Mouse (Mus musculus) CD4-positive, CD25-positive, alpha-beta regulatory T cell, adult 2 months (primary cell): ENCODE measurements at regions not wholly inside any gene's neighbourhood (a gene's known extent, or its start where the extent isn't known, plus 50 kb on each side); places are given as distances from the start of the nearest gene placed in this dataset.

Experiments
- DNase-seq: peaks from one replicate; pipeline ENCODE4 v3.0.0-alpha.2; 2012; ENCODE audit warnings: low read depth, low spot score

GRCm38 (mm10) chr6:31190628-31191373 lies 207.7 kb upstream of the Mkln1 start:
- peak; percentile 87 for DNase-seq

- DNase-seq: peak; percentile 78
These were observed 207.0 kb upstream of the Mkln1 start for GRCm38 (mm10) chr6:31191577-31191976.

- no peak for DNase-seq
These were observed 206.3 kb upstream of the Mkln1 start for GRCm38 (mm10) chr6:31192197-31192596.

GRCm38 (mm10) chr6:31193202-31193601 lies 205.3 kb upstream of the Mkln1 start:
- DNase-seq: no peak

- peak; percentile 61 for DNase-seq
These were observed 200.8 kb upstream of the Mkln1 start for GRCm38 (mm10) chr6:31197631-31198338.

- no peak for DNase-seq
These were observed 200.2 kb upstream of the Mkln1 start for GRCm38 (mm10) chr6:31198340-31198739.

- DNase-seq: no peak
These were observed 197.8 kb upstream of the Mkln1 start for GRCm38 (mm10) chr6:31200705-31201104.

GRCm38 (mm10) chr6:31201375-31201972 lies 197.1 kb upstream of the Mkln1 start:
- DNase-seq: no peak

- no peak for DNase-seq
These were observed 195.9 kb upstream of the Mkln1 start for GRCm38 (mm10) chr6:31202594-31202993.

GRCm38 (mm10) chr6:31204434-31204833 lies 194.1 kb upstream of the Mkln1 start:
- DNase-seq: peak; percentile 3

GRCm38 (mm10) chr6:31204839-31205238 lies 193.7 kb upstream of the Mkln1 start:
- DNase-seq: no peak

GRCm38 (mm10) chr6:31206106-31206505 lies 192.4 kb upstream of the Mkln1 start:
- DNase-seq: peak; percentile 18

- DNase-seq: peak; percentile 27
These were observed 191.3 kb upstream of the Mkln1 start for GRCm38 (mm10) chr6:31207231-31207630.

GRCm38 (mm10) chr6:31208224-31208623 lies 190.3 kb upstream of the Mkln1 start:
- peak; percentile 30 for DNase-seq

GRCm38 (mm10) chr6:31209411-31210139 lies 189.0 kb upstream of the Mkln1 start:
- peak; percentile 71 for DNase-seq

- DNase-seq: peak; percentile 43
These were observed 188.3 kb upstream of the Mkln1 start for GRCm38 (mm10) chr6:31210209-31210714.

GRCm38 (mm10) chr6:31211091-31211490 lies 187.4 kb upstream of the Mkln1 start:
- DNase-seq: peak; percentile 36

- DNase-seq: peak; percentile 39
These were observed 186.9 kb upstream of the Mkln1 start for GRCm38 (mm10) chr6:31211616-31212015.

- peak; percentile 46 for DNase-seq
These were observed 186.5 kb upstream of the Mkln1 start for GRCm38 (mm10) chr6:31212080-31212479.

- DNase-seq: peak; percentile 31
These were observed 185.8 kb upstream of the Mkln1 start for GRCm38 (mm10) chr6:31212694-31213093.

- DNase-seq: no peak
These were observed 185.4 kb upstream of the Mkln1 start for GRCm38 (mm10) chr6:31213161-31213560.

GRCm38 (mm10) chr6:31215661-31216060 lies 182.9 kb upstream of the Mkln1 start:
- DNase-seq: no peak
